Mouse (Mus musculus) liver, embryonic 12.5 days (tissue): ENCODE measurements at regions not wholly inside any gene's neighbourhood (a gene's known extent, or its start where the extent isn't known, plus 50 kb on each side); places are given as distances from the start of the nearest gene placed in this dataset.

Experiments used
- ATAC-seq: fragments of 200-750 bp; cut with Nextera tagmentation; 2 replicates; pipeline ENCODE4 v1.8.0; 2017; ENCODE audit warnings: moderate number of reproducible peaks, mild to moderate bottlenecking, moderate library complexity
- H3K27ac ChIP-seq: fragments of 300-500 bp; sonication (generic); 2 replicates; pipeline ENCODE4 v1.5.1; 2016; ENCODE audit warnings: mild to moderate bottlenecking
- H3K27me3 ChIP-seq: fragments of 300-500 bp; sonication (generic); replicated peaks from 2 replicates; pipeline ENCODE4 v1.6.1; 2016; ENCODE audit warnings: mild to moderate bottlenecking, moderate library complexity
- H3K36me3 ChIP-seq: fragments of 300-500 bp; sonication (generic); 2 replicates; pipeline ENCODE4 v1.6.1; 2016; ENCODE audit warnings: mild to moderate bottlenecking, moderate library complexity
- H3K4me1 ChIP-seq: fragments of 300-500 bp; sonication (generic); 2 replicates; pipeline ENCODE4 v1.6.1; 2016
- H3K4me2 ChIP-seq: fragments of 300-500 bp; sonication (generic); 2 replicates; pipeline ENCODE4 v1.6.1; 2016; ENCODE audit warnings: mild to moderate bottlenecking, moderate library complexity
- H3K4me3 ChIP-seq: fragments of 300-500 bp; sonication (generic); 2 replicates; pipeline ENCODE4 v1.5.1; 2016; ENCODE audit warnings: mild to moderate bottlenecking, moderate library complexity
- H3K9ac ChIP-seq: fragments of 300-500 bp; sonication (generic); 2 replicates; pipeline ENCODE4 v1.6.1; 2016; ENCODE audit warnings: mild to moderate bottlenecking, moderate library complexity
- H3K9me3 ChIP-seq: fragments of 300-500 bp; sonication (generic); replicated peaks from 2 replicates; pipeline ENCODE4 v1.6.1; 2016; ENCODE audit warnings: mild to moderate bottlenecking, moderate library complexity
- WGBS: fragments of 180-500 bp; shearing (Covaris S2); methylation state at CpG from one replicate; pipeline ENCODE4 v1.1.7; 2016; ENCODE audit not compliant: insufficient replicate concordance; 5-methylcytosine and 5-hydroxymethylcytosine counted together

DNA sequence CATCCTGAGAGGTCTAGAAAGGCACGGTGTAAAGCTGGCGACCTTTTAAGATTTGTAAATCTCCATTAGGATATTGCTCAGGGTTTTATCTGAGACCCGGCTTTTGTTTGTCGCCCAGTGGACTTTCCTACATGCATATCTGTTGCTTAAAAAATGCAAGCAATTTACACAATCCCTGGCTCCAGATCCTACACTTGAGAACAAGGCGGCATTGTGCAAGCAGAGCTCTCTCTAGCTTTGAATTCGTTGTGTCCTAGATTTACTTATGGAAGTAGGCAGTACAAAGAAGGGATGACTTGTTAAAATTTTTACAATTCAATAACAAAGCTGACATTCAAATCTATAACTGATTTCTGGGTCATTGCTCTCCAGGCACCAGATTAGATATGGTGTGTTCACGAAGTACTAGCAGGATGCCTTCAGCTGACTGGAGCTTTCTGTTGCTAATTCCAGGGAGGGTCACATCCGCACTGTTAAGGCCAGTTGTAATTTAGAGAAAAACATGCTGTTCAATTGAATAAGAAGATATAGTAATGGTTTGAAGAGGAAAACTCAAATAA is 62.2 kb upstream of the Teddm2 start:
- WGBS: 66% methylated on average over 8 of the region's 8 CpGs
- Histone ChIP-seq H3K27me3 (no peaks in the 10 kb centered on the region), H3K4me3 (no peak overlapping the region), H3K9ac (no peak overlapping the region), H3K4me2 (no peak overlapping the region), H3K4me1 (no peaks in the 10 kb centered on the region), H3K36me3 (no peaks in the 10 kb centered on the region), H3K27ac (no peak overlapping the region), H3K9me3 (no peaks in the 10 kb centered on the region)
- ATAC-seq: no peak

GRCm38 (mm10) chr1:153963744-153964342 is 63.8 kb upstream of the Teddm2 start:
- ATAC-seq: no peak
- Histone ChIP-seq H3K4me1 (no peaks in the 10 kb centered on the region), H3K9ac (no peak overlapping the region), H3K27ac (no peak overlapping the region), H3K36me3 (no peaks in the 10 kb centered on the region), H3K9me3 (no peaks in the 10 kb centered on the region), H3K4me3 (no peak overlapping the region), H3K4me2 (no peak overlapping the region), H3K27me3 (no peaks in the 10 kb centered on the region)
- WGBS: 62% methylated on average over 9 of the region's 9 CpGs

GRCm38 (mm10) chr1:153969401-153969800 is 69.4 kb upstream of the Teddm2 start:
- Histone ChIP-seq H3K4me2 (no peak overlapping the region), H3K27me3 (no peaks in the 10 kb centered on the region), H3K27ac (no peak overlapping the region), H3K4me3 (no peak overlapping the region), H3K36me3 (no peaks in the 10 kb centered on the region), H3K4me1 (no peaks in the 10 kb centered on the region), H3K9me3 (no peaks in the 10 kb centered on the region), H3K9ac (no peak overlapping the region)
- WGBS: 55% methylated on average over 4 of the region's 4 CpGs
- ATAC-seq: no peak

DNA sequence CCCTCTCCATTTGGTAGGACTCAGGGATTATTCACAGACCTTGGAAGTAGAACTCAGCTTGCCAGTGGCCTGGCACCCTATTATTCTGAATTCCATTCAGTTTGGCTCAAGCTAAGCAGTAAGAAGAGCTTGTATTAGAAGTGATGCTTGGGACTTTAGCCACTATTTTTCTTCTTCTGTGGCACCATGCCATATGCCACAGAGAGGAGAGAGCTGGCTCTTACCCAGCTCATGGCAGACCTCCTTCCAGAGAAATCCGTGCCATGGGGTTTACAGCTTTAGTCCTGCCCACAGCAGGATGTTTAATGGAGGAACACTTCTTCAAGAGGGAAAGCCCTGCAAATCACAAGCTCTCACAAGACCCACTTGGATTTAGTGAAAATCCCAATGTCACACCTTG is 74.3 kb upstream of the Teddm2 start:
- Histone ChIP-seq H3K27me3 (no peaks in the 10 kb centered on the region), H3K4me2 (no peak overlapping the region), H3K36me3 (no peaks in the 10 kb centered on the region), H3K4me3 (no peak overlapping the region), H3K9me3 (no peaks in the 10 kb centered on the region), H3K4me1 (no peaks in the 10 kb centered on the region), H3K9ac (no peak overlapping the region), H3K27ac (no peak overlapping the region)
- no peak for ATAC-seq
- 63% methylated on average over 1 of the region's 1 CpGs for WGBS

- H3K4me3 ChIP-seq: no peak overlapping the region
- no peaks in the 10 kb centered on the region for H3K36me3 ChIP-seq
- H3K27me3 ChIP-seq: no peaks in the 10 kb centered on the region
- peaks cover 5% of the 10 kb centered on the region for H3K4me1 ChIP-seq
- WGBS: 74% methylated on average over 5 of the region's 5 CpGs
- no peak for ATAC-seq
- no peak overlapping the region for H3K9ac ChIP-seq
- no peak overlapping the region for H3K27ac ChIP-seq
- no peak overlapping the region for H3K4me2 ChIP-seq
- no peaks in the 10 kb centered on the region for H3K9me3 ChIP-seq
Observed at GRCm38 (mm10) chr1:153977963-153978726, 78.1 kb upstream of the Teddm2 start.

GRCm38 (mm10) chr1:153980886-153981285 is 80.9 kb upstream of the Teddm2 start:
- no peaks in the 10 kb centered on the region for H3K9me3 ChIP-seq
- no peak overlapping the region for H3K9ac ChIP-seq
- H3K27ac ChIP-seq: no peak overlapping the region
- H3K4me3 ChIP-seq: no peak overlapping the region
- H3K4me1 ChIP-seq: peaks cover 5% of the 10 kb centered on the region
- H3K36me3 ChIP-seq: no peaks in the 10 kb centered on the region
- ATAC-seq: 0 out of 2 replicates have a peak, but pooled peaks have one; percentile 21
- 64% methylated on average over 6 of the region's 6 CpGs for WGBS
- H3K4me2 ChIP-seq: no peak overlapping the region
- H3K27me3 ChIP-seq: no peaks in the 10 kb centered on the region

- Histone ChIP-seq H3K9ac (no peak overlapping the region), H3K4me3 (no peak overlapping the region), H3K27ac (no peak overlapping the region), H3K4me2 (no peak overlapping the region), H3K36me3 (no peaks in the 10 kb centered on the region), H3K9me3 (no peaks in the 10 kb centered on the region), H3K4me1 (peaks cover 5% of the 10 kb centered on the region), H3K27me3 (no peaks in the 10 kb centered on the region)
- no peak for ATAC-seq
- WGBS: 70% methylated on average over 5 of the region's 5 CpGs
Observed at GRCm38 (mm10) chr1:153985595-153985994, 85.6 kb upstream of the Teddm2 start.

DNA sequence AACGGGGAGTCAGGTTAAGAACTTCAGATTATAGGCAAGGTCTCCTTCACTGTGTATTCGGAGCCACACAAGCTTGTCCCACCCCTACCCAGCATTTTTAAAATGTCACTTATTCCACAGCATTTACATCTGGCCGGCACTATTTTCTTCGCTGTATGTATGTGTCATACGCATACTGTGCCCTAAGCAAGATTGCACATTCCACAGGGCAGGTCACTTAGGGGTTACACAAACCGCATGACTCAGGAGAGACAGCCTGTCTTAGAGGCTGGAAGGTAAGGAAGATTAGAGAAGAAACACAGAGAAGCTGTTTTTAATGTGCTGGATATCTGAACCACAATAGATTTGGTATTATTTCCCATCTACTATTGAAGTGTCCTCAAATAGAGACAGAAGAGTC is 86.6 kb upstream of the Teddm2 start:
- Histone ChIP-seq H3K4me1 (no peaks in the 10 kb centered on the region), H3K9me3 (no peaks in the 10 kb centered on the region), H3K36me3 (no peaks in the 10 kb centered on the region), H3K27ac (no peak overlapping the region), H3K9ac (no peak overlapping the region), H3K4me3 (no peak overlapping the region), H3K4me2 (no peak overlapping the region), H3K27me3 (no peaks in the 10 kb centered on the region)
- WGBS: 77% methylated on average over 6 of the region's 6 CpGs
- no peak for ATAC-seq

DNA sequence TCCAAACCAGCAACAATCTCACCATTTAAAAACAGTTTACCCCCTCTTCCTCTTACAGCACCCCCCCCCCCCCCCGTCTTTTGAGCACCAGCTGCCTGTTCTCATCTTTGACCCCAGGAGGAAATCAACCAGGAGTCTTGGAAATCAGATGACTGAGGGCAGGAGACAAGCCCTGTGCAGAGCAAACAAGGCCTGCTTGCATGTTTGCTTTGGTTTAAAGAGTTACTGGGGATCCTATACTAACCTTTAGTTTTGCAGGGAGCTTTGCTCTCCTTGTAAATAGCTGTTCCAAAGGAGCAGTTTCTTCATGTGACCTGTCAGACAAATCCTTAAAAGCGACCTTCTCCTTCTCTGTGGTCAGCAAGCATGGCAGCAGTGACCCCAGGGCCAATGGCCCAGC is 88.3 kb upstream of the Teddm2 start:
- Histone ChIP-seq H3K9me3 (no peaks in the 10 kb centered on the region), H3K4me2 (0 out of 2 replicates have a peak overlapping the region, but pooled peaks have one; percentile 3), H3K9ac (no peak overlapping the region), H3K36me3 (no peaks in the 10 kb centered on the region), H3K27me3 (no peaks in the 10 kb centered on the region), H3K27ac (peak overlapping the region; percentile 54; the same call in 1 of the 2 replicates), H3K4me3 (no peak overlapping the region), H3K4me1 (no peaks in the 10 kb centered on the region)
- ATAC-seq: peak; percentile 45; the same call in 1 of the 2 replicates
- 42% methylated on average over 2 of the region's 2 CpGs for WGBS

GRCm38 (mm10) chr1:153990651-153991435 is 90.8 kb upstream of the Teddm2 start:
- 71% methylated on average over 11 of the region's 11 CpGs for WGBS
- H3K4me1 ChIP-seq: no peaks in the 10 kb centered on the region
- no peak overlapping the region for H3K4me3 ChIP-seq
- no peak for ATAC-seq
- no peaks in the 10 kb centered on the region for H3K9me3 ChIP-seq
- H3K36me3 ChIP-seq: no peaks in the 10 kb centered on the region
- no peak overlapping the region for H3K4me2 ChIP-seq
- no peaks in the 10 kb centered on the region for H3K27me3 ChIP-seq
- H3K27ac ChIP-seq: no peak overlapping the region
- H3K9ac ChIP-seq: no peak overlapping the region

- Histone ChIP-seq H3K4me1 (no peaks in the 10 kb centered on the region), H3K4me3 (no peak overlapping the region), H3K27me3 (no peaks in the 10 kb centered on the region), H3K4me2 (no peak overlapping the region), H3K9me3 (no peaks in the 10 kb centered on the region), H3K27ac (0 out of 2 replicates have a peak overlapping the region, but pooled peaks have one; percentile 4), H3K9ac (no peak overlapping the region), H3K36me3 (no peaks in the 10 kb centered on the region)
- ATAC-seq: 0 out of 2 replicates have a peak, but pooled peaks have one; percentile 54
- WGBS: 67% methylated on average over 3 of the region's 3 CpGs
Observed at GRCm38 (mm10) chr1:153992466-153992865, 92.4 kb upstream of the Teddm2 start.

GRCm38 (mm10) chr1:153994871-153995270 is 94.8 kb upstream of the Teddm2 start:
- Histone ChIP-seq H3K27me3 (no peaks in the 10 kb centered on the region), H3K27ac (no peak overlapping the region), H3K9me3 (no peaks in the 10 kb centered on the region), H3K4me2 (no peak overlapping the region), H3K9ac (no peak overlapping the region), H3K36me3 (no peaks in the 10 kb centered on the region), H3K4me3 (no peak overlapping the region), H3K4me1 (0 out of 2 replicates have a peak, but pooled peaks cover 3% of the 10 kb centered on the region)
- WGBS: 75% methylated on average over 4 of the region's 4 CpGs
- no peak for ATAC-seq
